Mouse (Mus musculus) liver, embryonic 14.5 days (tissue): ENCODE data around the gene Gm37240. TPM values are rescaled to one million over a fixed set of nuclear protein-coding genes. Genes with fewer than 3 reads are reported as not detected.

Experiments
- ATAC-seq: fragments of 200-750 bp; cut with Nextera tagmentation; 2 replicates; pipeline ENCODE4 v1.8.0; 2017; ENCODE audit warnings: moderate number of reproducible peaks, mild to moderate bottlenecking, moderate library complexity; ENCODE audit not compliant: insufficient read depth
- DNase-seq, 3 experiments: peaks; one replicate each; pipeline ENCODE4 v3.0.0-alpha.2; 2012 to 2013; ENCODE audit warnings: low read depth in 3 of 3, low spot score in 3 of 3
- H3K27ac ChIP-seq: fragments of 300-500 bp; sonication (generic); 2 replicates; pipeline ENCODE4 v1.5.1; 2014; ENCODE audit warnings: moderate library complexity, mild to moderate bottlenecking, control low read depth, inconsistent platforms
- H3K27me3 ChIP-seq: fragments of 300-500 bp; sonication (generic); 2 replicates; pipeline ENCODE4 v1.6.1; 2014; ENCODE audit warnings: mild to moderate bottlenecking, low read length, moderate library complexity; ENCODE audit not compliant: control insufficient read depth, insufficient read depth
- H3K36me3 ChIP-seq: fragments of 300-500 bp; sonication (generic); replicated peaks from 2 replicates; pipeline ENCODE4 v1.6.1; 2014; ENCODE audit warnings: low read depth; ENCODE audit not compliant: control insufficient read depth, insufficient read depth
- H3K4me1 ChIP-seq, 2 experiments: fragments of 200-500 bp in 1 of 2; fragments of 300-500 bp in 1 of 2; sonication (generic) in 1 of 2; replicated peaks; 2 replicates each; pipeline ENCODE4 v1.6.1; 2012 to 2014; ENCODE audit warnings: antibody characterized with exemption in 1 of 2, inconsistent platforms in 1 of 2, low read length in 1 of 2; ENCODE audit not compliant: control insufficient read depth in 2 of 2, insufficient read depth in 2 of 2
- H3K4me2 ChIP-seq: fragments of 300-500 bp; sonication (generic); 2 replicates; pipeline ENCODE4 v1.6.1; 2014; ENCODE audit warnings: low read depth, mild to moderate bottlenecking, control low read depth, moderate library complexity
- H3K4me3 ChIP-seq, 2 experiments: fragments of 200-500 bp in 1 of 2; fragments of 300-500 bp in 1 of 2; sonication (generic) in 1 of 2; 2 replicates each; pipeline ENCODE4 v1.5.1; 2012 to 2014; ENCODE audit warnings: low read depth in 2 of 2, low read length in 2 of 2, mild to moderate bottlenecking in 2 of 2, control low read depth in 1 of 2, inconsistent platforms in 1 of 2, moderate library complexity in 1 of 2; ENCODE audit not compliant: insufficient read depth in 1 of 2
- H3K9ac ChIP-seq: fragments of 300-500 bp; sonication (generic); replicated peaks from 2 replicates; pipeline ENCODE4 v1.6.1; 2014; ENCODE audit warnings: mild to moderate bottlenecking, control low read depth, moderate library complexity
- H3K9me3 ChIP-seq: fragments of 300-500 bp; sonication (generic); 2 replicates; pipeline ENCODE4 v1.6.1; 2016; ENCODE audit warnings: low read length, mixed read lengths; ENCODE audit not compliant: control insufficient read depth
- CTCF ChIP-seq: IDR thresholded peaks from 2 replicates; pipeline ENCODE4 v1.5.1; 2016; ENCODE audit warnings: antibody characterized with exemption, low read depth, control low read depth
- EP300 ChIP-seq: IDR thresholded peaks from 2 replicates; pipeline ENCODE4 v1.6.1; 2016; ENCODE audit warnings: antibody characterized with exemption, low read depth
- WGBS: fragments of 180-500 bp; shearing (Covaris S2); extraction: QIAGEN DNeasy Blood & Tissue Kit; methylation state at CpG from one replicate; pipeline ENCODE4 v1.1.7; 2014; ENCODE audit not compliant: insufficient replicate concordance; 5-methylcytosine and 5-hydroxymethylcytosine counted together
- polyA plus RNA-seq, 2 experiments: library from polyadenylated mRNA; depleted of rRNA in 1 of 2; stranded (reverse) in 1 of 2; unstranded in 1 of 2; fragments of >200 nt; fragmentation: Nextera tagmentation in 1 of 2; extraction: Ambion mirVana in 1 of 2; gene quantifications; 2 replicates each; pipeline versions ENCODE4 v1.2.1 to v1.2.3; 2012 to 2014

Gene Gm37240
- polyA plus RNA-seq, 2 experiments = 0.03 to 0.30 TPM

DNA sequence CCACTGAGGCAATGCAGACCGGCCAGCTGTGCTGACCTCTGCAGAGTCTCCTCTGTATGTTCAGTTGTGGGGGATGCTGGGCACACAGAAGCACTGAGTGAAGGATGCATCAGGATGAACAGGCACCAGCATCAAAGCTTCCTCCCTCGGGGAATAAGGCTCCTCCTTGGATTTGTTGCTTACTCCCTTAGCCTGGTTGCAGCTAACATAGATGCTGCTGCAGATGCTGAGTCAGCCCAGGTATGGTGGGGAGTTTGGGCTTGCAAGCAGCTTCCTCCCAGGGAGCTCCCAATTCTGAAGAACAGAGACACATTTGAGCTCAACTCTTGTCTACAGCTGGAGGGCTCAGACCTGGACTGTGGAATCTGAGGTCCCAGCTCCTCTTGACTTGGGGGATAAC lies 863.1 kb downstream of the Gm37240 start:
- 52% methylated on average over 2 of the region's 2 CpGs for WGBS
- Histone ChIP-seq H3K27me3 (no peaks in the 10 kb centered on the region), H3K4me2 (no peak overlapping the region), H3K9ac (no peak overlapping the region), H3K4me3 (no peak overlapping the region), H3K36me3 (no peaks in the 10 kb centered on the region), H3K27ac (no peak overlapping the region), H3K9me3 (no peaks in the 10 kb centered on the region), H3K4me1 (no peaks in the 10 kb centered on the region)
- no peak for ATAC-seq
- TF ChIP-seq EP300 (no peak), CTCF (no peak)
- DNase-seq = no peak

DNA sequence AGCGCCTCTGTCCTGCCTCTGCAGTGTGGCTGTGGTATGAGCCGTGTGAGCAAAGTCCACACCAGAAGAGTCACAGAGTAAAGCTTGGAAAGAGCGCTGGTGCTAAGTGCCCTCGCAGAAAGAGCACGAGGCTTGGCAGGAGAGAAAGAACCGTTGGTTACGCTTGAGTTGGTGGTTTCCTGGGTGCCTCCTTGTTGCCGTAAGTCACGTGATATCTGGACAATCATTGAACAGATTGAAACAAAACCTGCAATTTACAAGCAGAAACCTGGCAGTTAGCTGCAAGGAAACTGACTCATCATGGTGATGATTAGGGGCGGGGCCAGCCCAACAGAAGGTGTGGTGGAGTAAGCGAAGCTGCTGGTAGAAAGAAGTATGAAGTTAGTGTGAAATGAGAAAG lies 864.5 kb downstream of the Gm37240 start:
- TF ChIP-seq CTCF (no peak), EP300 (no peak)
- H3K9ac ChIP-seq = no peak overlapping the region
- H3K4me3 ChIP-seq = no peak overlapping the region
- H3K4me1 ChIP-seq = no peaks in the 10 kb centered on the region
- H3K27ac ChIP-seq = no peak overlapping the region
- no peaks in the 10 kb centered on the region for H3K27me3 ChIP-seq
- no peaks in the 10 kb centered on the region for H3K36me3 ChIP-seq
- H3K4me2 ChIP-seq = no peak overlapping the region
- no peak for ATAC-seq
- WGBS = 49% methylated on average over 11 of the region's 11 CpGs
- H3K9me3 ChIP-seq = no peaks in the 10 kb centered on the region
- no peak for DNase-seq

DNA sequence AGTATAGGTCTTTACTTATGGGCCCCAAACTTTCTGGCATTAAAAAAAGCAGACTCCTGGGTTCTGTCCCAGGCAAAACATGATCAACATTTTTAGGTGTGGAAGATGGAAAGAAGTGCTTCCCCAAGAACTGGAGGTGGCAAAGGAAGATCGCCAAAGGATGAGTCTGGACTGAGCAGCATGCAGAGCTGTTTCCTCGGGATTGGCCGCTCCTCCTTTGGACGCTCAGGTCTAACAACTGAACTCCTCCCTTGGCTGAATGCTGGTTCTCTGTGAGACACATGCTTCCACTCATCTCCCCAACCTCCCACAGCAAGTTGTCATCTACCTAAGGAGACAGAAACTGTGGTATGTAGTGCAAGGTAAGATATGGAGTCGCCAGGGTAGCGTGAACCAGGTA lies 865.5 kb downstream of the Gm37240 start:
- TF ChIP-seq EP300 (no peak), CTCF (no peak)
- Histone ChIP-seq H3K4me2 (no peak overlapping the region), H3K9ac (no peak overlapping the region), H3K9me3 (no peaks in the 10 kb centered on the region), H3K36me3 (no peaks in the 10 kb centered on the region), H3K27me3 (no peaks in the 10 kb centered on the region), H3K4me1 (no peaks in the 10 kb centered on the region), H3K27ac (no peak overlapping the region), H3K4me3 (no peak overlapping the region)
- 73% methylated on average over 6 of the region's 6 CpGs for WGBS
- ATAC-seq (no peak), DNase-seq (no peak)

DNA sequence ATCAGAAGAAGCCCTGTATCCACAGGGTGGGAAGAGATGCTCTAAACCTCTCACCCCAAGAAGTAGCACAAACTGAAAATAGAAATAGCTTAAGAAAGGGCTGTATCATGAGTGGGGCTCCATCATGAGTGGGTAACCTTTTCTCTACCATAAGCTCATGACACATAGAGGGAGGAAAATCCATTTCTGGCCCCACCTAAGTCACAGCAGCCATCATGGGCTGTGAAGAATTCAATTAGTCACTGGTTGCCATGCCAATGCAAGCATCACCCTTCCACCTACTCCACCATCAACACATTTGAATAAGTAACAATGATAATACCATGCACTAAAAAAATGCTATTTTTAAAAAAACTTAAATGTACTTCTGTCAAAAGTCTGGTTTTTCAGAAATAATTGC lies 867.2 kb downstream of the Gm37240 start:
- no peak overlapping the region for H3K4me3 ChIP-seq
- TF ChIP-seq CTCF (no peak), EP300 (no peak)
- no peak for DNase-seq
- H3K4me1 ChIP-seq = no peaks in the 10 kb centered on the region
- H3K9ac ChIP-seq = no peak overlapping the region
- no peak overlapping the region for H3K4me2 ChIP-seq
- H3K36me3 ChIP-seq = no peaks in the 10 kb centered on the region
- ATAC-seq = no peak
- H3K27ac ChIP-seq = no peak overlapping the region
- H3K9me3 ChIP-seq = no peaks in the 10 kb centered on the region
- no peaks in the 10 kb centered on the region for H3K27me3 ChIP-seq

DNA sequence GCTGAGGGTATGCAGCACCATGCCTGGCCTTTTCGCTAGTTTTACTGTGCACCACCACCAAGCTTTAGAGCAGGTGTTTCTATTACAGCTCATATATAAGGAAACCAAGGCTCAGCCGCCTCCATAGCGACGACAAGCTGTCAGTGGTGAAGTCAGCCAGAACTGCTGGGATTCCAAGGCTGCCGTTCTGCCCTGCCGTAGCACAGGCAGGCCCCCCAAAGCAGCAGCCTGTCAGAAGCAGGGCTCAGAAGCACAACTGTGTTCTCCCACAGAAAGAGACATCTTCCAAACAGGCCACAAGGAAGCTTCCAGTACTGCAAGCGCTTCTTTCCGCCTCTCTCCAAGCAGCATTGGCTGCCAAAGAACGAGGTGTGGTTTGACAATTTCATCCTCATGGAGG lies 871.7 kb downstream of the Gm37240 start:
- 72% methylated on average over 9 of the region's 9 CpGs for WGBS
- H3K27ac ChIP-seq = no peak overlapping the region
- no peaks in the 10 kb centered on the region for H3K36me3 ChIP-seq
- no peak for DNase-seq
- H3K4me3 ChIP-seq = no peak overlapping the region
- no peak overlapping the region for H3K9ac ChIP-seq
- no peaks in the 10 kb centered on the region for H3K27me3 ChIP-seq
- TF ChIP-seq EP300 = no peak
- TF ChIP-seq CTCF = no peak
- no peaks in the 10 kb centered on the region for H3K9me3 ChIP-seq
- no peak for ATAC-seq
- H3K4me2 ChIP-seq = no peak overlapping the region
- H3K4me1 ChIP-seq = no peaks in the 10 kb centered on the region

DNA sequence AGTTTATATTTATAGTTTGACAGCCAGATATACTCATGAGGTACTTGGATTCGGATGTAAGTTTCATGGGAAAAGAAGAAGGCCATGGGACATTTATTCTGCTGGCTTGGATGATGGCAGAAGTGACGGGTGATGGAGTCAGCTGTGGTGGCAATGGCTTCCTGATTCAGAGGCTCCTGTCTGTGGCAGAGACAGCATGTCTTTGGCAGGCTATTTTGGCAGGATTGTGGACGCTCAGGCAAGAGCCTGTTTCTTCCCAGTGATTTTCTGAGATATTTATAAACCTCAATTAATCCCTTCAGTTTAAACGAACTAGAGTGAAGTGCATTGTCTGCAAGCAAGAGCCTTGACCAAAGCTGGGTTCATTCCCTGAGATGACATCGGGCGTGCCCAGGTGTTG lies 874.4 kb downstream of the Gm37240 start:
- 56% methylated on average over 6 of the region's 6 CpGs for WGBS

More for the DNA sequence above, 874.4 kb downstream of the Gm37240 start:
- DNase-seq (no peak), ATAC-seq (no peak)
- no peaks in the 10 kb centered on the region for H3K36me3 ChIP-seq
- no peak overlapping the region for H3K4me3 ChIP-seq
- H3K27ac ChIP-seq = no peak overlapping the region
- H3K9ac ChIP-seq = no peak overlapping the region
- H3K9me3 ChIP-seq = no peaks in the 10 kb centered on the region
- H3K4me1 ChIP-seq = no peaks in the 10 kb centered on the region
- no peaks in the 10 kb centered on the region for H3K27me3 ChIP-seq
- no peak overlapping the region for H3K4me2 ChIP-seq
- no peak for TF ChIP-seq EP300
- TF ChIP-seq CTCF = no peak
